Mouse (Mus musculus) erythroblast, embryonic 14.5 days (primary cell): ENCODE measurements at regions not wholly inside any gene's neighbourhood (a gene's known extent, or its start where the extent isn't known, plus 50 kb on each side); places are given as distances from the start of the nearest gene placed in this dataset.

Source experiments
- GATA1 ChIP-seq: IDR thresholded peaks from 2 replicates; pipeline ENCODE4 v1.6.1; 2012; ENCODE audit warnings: low read length, inconsistent platforms, mixed read lengths
- TAL1 ChIP-seq: IDR thresholded peaks from 3 replicates; pipeline ENCODE4 v1.6.1; 2012; ENCODE audit warnings: low read length, inconsistent platforms, mixed read lengths

DNA sequence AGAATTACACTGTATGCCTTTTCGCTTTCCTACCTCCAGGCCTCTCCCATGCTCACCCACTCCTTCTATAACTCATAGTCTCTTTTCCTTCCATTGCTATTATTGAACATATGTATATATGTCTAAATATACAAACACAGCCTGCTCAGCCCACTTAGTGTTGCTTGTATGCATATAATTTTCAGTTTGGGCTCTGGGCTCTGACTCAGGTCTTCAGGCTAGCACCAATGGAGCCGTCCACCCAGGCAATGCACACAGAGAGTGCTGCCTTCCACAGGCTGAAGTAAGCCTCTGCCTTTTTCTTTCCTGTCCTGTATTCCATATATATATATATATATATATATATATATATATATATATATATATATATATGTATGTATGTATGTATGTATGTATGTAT lies 162.8 kb upstream of the Bmp4 start:
- no peak for TF ChIP-seq GATA1
- TF ChIP-seq TAL1: no peak
